Mouse (Mus musculus): ENCODE results near the gene Trpm6. TPM values are rescaled to one million over a fixed set of nuclear protein-coding genes. Genes with fewer than 3 reads are reported as not detected.
A peak's percentile ranks its signal among the peaks of the same experiment; 100 is the strongest.

Trpm6 gene
- total RNA-seq, 1 experiment, result 0.80 TPM

DNA sequence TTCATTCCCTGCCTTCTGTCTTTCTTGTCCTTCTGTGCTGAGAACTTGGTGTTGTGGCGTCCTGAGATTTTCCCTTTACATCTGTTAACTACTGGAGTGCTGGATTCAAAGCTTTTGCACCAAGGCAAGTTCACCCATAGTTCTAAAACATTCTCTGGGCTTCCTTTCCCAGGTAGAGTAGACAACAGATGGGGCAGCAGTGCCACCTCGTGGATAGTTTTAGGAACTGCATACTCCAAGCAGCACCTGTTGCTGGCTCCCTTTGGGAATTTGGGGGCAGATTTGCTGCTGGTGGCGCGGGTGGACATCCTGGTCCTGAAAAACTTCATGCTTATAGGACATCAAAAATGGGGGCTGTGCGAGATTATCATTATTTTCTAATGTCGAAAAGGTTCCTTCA, 85.2 kb downstream of the Trpm6 start:
- Histone ChIP-seq H3K4me1 (ENCODE audit: control insufficient read depth in 2 of 2, insufficient read depth in 2 of 2, low read length in 2 of 2, poor library complexity in 1 of 2) (no peaks in the 10 kb centered on the region), H3K27ac (ENCODE audit: insufficient read depth, low read depth, low read length, poor library complexity, severe bottlenecking) (no peak overlapping the region), H3K9me3 (ENCODE audit: control insufficient read depth, insufficient read depth, low read depth, low read length) (no peaks in the 10 kb centered on the region), H3K9ac (ENCODE audit: insufficient read depth, low read depth, low read length, poor library complexity, severe bottlenecking) (no peak overlapping the region), H3K4me3 (ENCODE audit: insufficient read depth in 1 of 2, low read depth in 1 of 2, low read length in 2 of 2, poor library complexity in 1 of 2, severe bottlenecking in 1 of 2) (no peak overlapping the region), H3K36me3 (ENCODE audit: control insufficient read depth, insufficient read depth, low read length, poor library complexity, severe bottlenecking) (no peaks in the 10 kb centered on the region)
- TF ChIP-seq MAFK (IDR thresholded peaks at IDR 0.05; ENCODE audit: insufficient read depth, low read depth, low read length) (no peak), ZC3H11A (IDR thresholded peaks at IDR 0.05; ENCODE audit: borderline replicate concordance, low read depth, low read length) (peak; percentile 86)
- in situ Hi-C loops (cut with MboI; ENCODE audit: low sequenced_read_pairs in 2 of 2, unreplicated experiment in 2 of 2), result no loop called here
- DNase-seq (ENCODE audit: low read depth, low spot score), result peak; percentile 64

DNA sequence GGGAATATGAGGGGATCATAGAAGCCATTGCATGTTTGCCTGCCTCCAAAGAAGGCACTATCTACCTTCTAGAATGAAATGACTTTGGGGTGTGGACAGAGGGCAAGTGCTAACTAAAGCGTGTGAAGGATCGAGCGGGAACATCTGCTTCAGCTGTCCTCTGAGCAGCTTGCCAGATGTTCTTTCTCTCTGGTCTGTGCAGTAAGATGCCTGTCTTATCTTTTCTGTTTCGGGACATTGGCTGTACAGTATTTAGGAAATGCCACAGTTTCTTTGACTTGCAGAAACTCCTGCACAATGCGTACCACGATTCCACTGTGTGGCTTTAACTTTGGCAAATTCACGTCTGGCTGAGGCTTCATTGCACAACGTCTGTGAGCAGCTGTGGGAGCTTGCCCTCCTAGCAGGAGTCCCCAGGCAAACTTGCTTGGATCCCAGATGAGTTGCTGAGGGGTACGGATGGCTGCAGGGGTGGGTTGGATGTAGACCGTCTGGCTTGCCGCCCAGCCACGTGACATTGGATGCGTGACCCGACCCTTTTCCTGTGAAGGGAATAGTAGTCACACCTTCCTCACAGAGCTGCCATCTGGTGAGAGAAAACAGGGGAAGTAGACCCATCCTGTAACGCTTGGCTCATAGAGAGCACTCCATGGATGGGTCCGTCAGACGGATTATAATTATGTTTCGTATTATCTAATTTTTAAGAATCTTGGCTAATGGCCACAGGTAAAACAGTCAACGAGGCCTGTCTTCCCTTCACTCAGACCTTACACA, 92.2 kb downstream of the Trpm6 start:
- no peak overlapping the region for H3K27ac ChIP-seq (ENCODE audit: insufficient read depth, low read depth, low read length, poor library complexity, severe bottlenecking)
- no peaks in the 10 kb centered on the region for H3K36me3 ChIP-seq (ENCODE audit: control insufficient read depth, insufficient read depth, low read length, poor library complexity, severe bottlenecking)
- in situ Hi-C loops (cut with MboI; ENCODE audit: low sequenced_read_pairs in 2 of 2, unreplicated experiment in 2 of 2), result no loop called here
- H3K4me1 ChIP-seq (ENCODE audit: control insufficient read depth in 2 of 2, insufficient read depth in 2 of 2, low read length in 2 of 2, poor library complexity in 1 of 2), result no peaks in the 10 kb centered on the region
- no peak for TF ChIP-seq ZC3H11A (IDR thresholded peaks at IDR 0.05; ENCODE audit: borderline replicate concordance, low read depth, low read length)
- TF ChIP-seq CHD2 (IDR thresholded peaks at IDR 0.05; ENCODE audit: low read depth, low read length), result no peak
- no peak for TF ChIP-seq HCFC1 (IDR thresholded peaks at IDR 0.05; ENCODE audit: borderline replicate concordance, insufficient read depth, low read length)
- no peak for TF ChIP-seq MAFK (IDR thresholded peaks at IDR 0.05; ENCODE audit: insufficient read depth, low read depth, low read length)
- TF ChIP-seq ZNF384 (IDR thresholded peaks at IDR 0.05; ENCODE audit: low read depth, low read length), result no peak
- H3K9ac ChIP-seq (ENCODE audit: insufficient read depth, low read depth, low read length, poor library complexity, severe bottlenecking), result no peak overlapping the region
- no peak overlapping the region for H3K4me3 ChIP-seq (ENCODE audit: insufficient read depth in 1 of 2, low read depth in 1 of 2, low read length in 2 of 2, poor library complexity in 1 of 2, severe bottlenecking in 1 of 2)
- DNase-seq (ENCODE audit: low read depth, low spot score), result no peak
- H3K9me3 ChIP-seq (ENCODE audit: control insufficient read depth, insufficient read depth, low read depth, low read length), result no peaks in the 10 kb centered on the region

DNA sequence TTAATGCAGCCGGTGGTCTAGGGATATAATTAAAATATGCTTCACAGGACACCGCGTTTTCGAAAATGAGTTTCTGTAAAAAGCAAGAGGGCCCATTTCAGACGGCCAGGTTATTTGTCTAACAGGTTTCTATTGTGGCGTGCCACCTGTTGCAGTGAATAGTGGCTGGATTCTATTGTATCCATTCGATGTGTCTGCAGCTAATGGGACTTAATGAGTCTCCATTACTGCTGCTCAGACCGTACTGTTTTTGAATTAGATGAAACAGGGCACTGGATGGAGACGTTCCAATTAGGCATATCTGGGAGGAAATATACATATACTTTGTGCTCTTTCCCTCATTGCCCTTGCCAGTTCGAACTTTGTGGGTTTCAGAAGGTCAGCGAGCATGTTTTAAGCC, 92.8 kb downstream of the Trpm6 start:
- TF ChIP-seq ZC3H11A (IDR thresholded peaks at IDR 0.05; ENCODE audit: borderline replicate concordance, low read depth, low read length), result no peak
- TF ChIP-seq MAFK (IDR thresholded peaks at IDR 0.05; ENCODE audit: insufficient read depth, low read depth, low read length), result no peak
- no peak for TF ChIP-seq HCFC1 (IDR thresholded peaks at IDR 0.05; ENCODE audit: borderline replicate concordance, insufficient read depth, low read length)
- no peak for TF ChIP-seq ZNF384 (IDR thresholded peaks at IDR 0.05; ENCODE audit: low read depth, low read length)
- TF ChIP-seq CHD2 (IDR thresholded peaks at IDR 0.05; ENCODE audit: low read depth, low read length), result no peak
- DNase-seq (ENCODE audit: low read depth, low spot score), result no peak

DNA sequence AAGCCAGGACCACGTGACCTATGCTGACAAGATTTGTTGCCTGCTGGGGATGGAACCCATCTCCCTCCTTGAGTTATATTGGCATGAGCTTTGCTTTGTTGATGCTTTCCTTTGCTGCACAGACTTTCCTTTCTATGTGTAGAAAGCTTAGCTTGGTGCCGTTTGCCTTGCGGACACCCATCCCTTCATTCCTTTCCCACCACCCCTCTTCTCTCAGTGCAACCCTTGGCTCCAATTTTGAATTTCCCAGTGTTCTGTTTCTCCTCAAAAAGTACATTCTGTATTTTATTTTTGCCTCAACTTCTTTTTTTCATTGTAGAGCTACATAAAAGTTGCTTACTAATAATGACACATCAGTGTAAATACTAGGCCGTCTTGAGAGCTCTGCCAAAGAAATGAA, 96.6 kb downstream of the Trpm6 start:
- Histone ChIP-seq H3K4me3 (ENCODE audit: insufficient read depth in 1 of 2, low read depth in 1 of 2, low read length in 2 of 2, poor library complexity in 1 of 2, severe bottlenecking in 1 of 2) (no peak overlapping the region), H3K36me3 (ENCODE audit: control insufficient read depth, insufficient read depth, low read length, poor library complexity, severe bottlenecking) (no peaks in the 10 kb centered on the region), H3K9me3 (ENCODE audit: control insufficient read depth, insufficient read depth, low read depth, low read length) (no peaks in the 10 kb centered on the region), H3K27ac (ENCODE audit: insufficient read depth, low read depth, low read length, poor library complexity, severe bottlenecking) (no peak overlapping the region), H3K4me1 (ENCODE audit: control insufficient read depth in 2 of 2, insufficient read depth in 2 of 2, low read length in 2 of 2, poor library complexity in 1 of 2) (no peaks in the 10 kb centered on the region), H3K9ac (ENCODE audit: insufficient read depth, low read depth, low read length, poor library complexity, severe bottlenecking) (no peak overlapping the region)
- in situ Hi-C loops (cut with MboI; ENCODE audit: low sequenced_read_pairs in 2 of 2, unreplicated experiment in 2 of 2), result no loop called here
- no peak for DNase-seq (ENCODE audit: low read depth, low spot score)
- TF ChIP-seq MAFK (IDR thresholded peaks at IDR 0.05; ENCODE audit: insufficient read depth, low read depth, low read length) (no peak), ZNF384 (IDR thresholded peaks at IDR 0.05; ENCODE audit: low read depth, low read length) (no peak), ZC3H11A (IDR thresholded peaks at IDR 0.05; ENCODE audit: borderline replicate concordance, low read depth, low read length) (no peak), CHD2 (IDR thresholded peaks at IDR 0.05; ENCODE audit: low read depth, low read length) (no peak), HCFC1 (IDR thresholded peaks at IDR 0.05; ENCODE audit: borderline replicate concordance, insufficient read depth, low read length) (no peak)

More for the DNA sequence above, 92.8 kb downstream of the Trpm6 start:
- Histone ChIP-seq H3K9me3 (ENCODE audit: control insufficient read depth, insufficient read depth, low read depth, low read length) (no peaks in the 10 kb centered on the region), H3K9ac (ENCODE audit: insufficient read depth, low read depth, low read length, poor library complexity, severe bottlenecking) (no peak overlapping the region), H3K36me3 (ENCODE audit: control insufficient read depth, insufficient read depth, low read length, poor library complexity, severe bottlenecking) (no peaks in the 10 kb centered on the region), H3K27ac (ENCODE audit: insufficient read depth, low read depth, low read length, poor library complexity, severe bottlenecking) (no peak overlapping the region), H3K4me1 (ENCODE audit: control insufficient read depth in 2 of 2, insufficient read depth in 2 of 2, low read length in 2 of 2, poor library complexity in 1 of 2) (no peaks in the 10 kb centered on the region), H3K4me3 (ENCODE audit: insufficient read depth in 1 of 2, low read depth in 1 of 2, low read length in 2 of 2, poor library complexity in 1 of 2, severe bottlenecking in 1 of 2) (no peak overlapping the region)
- in situ Hi-C loops (cut with MboI; ENCODE audit: low sequenced_read_pairs in 2 of 2, unreplicated experiment in 2 of 2), result no loop called here

Measured in ES-E14 (cell line).